Mouse (Mus musculus) midbrain, postnatal 0 days (tissue): ENCODE results near the gene Ext2. TPM values are rescaled to one million over a fixed set of nuclear protein-coding genes. Genes with fewer than 3 reads are reported as not detected.
A peak's percentile ranks its signal among the peaks of the same experiment; 100 is the strongest.

Experiments
- ATAC-seq: fragments of 200-750 bp; cut with Nextera tagmentation; 2 replicates; pipeline ENCODE4 v1.8.0; 2017; ENCODE audit warnings: moderate number of reproducible peaks, mild to moderate bottlenecking, moderate TSS enrichment, moderate library complexity; ENCODE audit not compliant: low FRiP score
- DNase-seq: peaks from one replicate; pipeline ENCODE4 v3.0.0-alpha.2; 2015; ENCODE audit warnings: low spot score
- H3K27ac ChIP-seq: fragments of 300-500 bp; sonication (generic); 2 replicates; pipeline ENCODE4 v1.5.1; 2014; ENCODE audit warnings: low read depth, mild to moderate bottlenecking, low read length, mixed read lengths
- H3K27me3 ChIP-seq: fragments of 300-500 bp; sonication (generic); 2 replicates; pipeline ENCODE4 v1.6.1; 2014; ENCODE audit warnings: low read length, control low read depth, mixed read lengths; ENCODE audit not compliant: insufficient read depth
- H3K36me3 ChIP-seq: fragments of 300-500 bp; sonication (generic); 2 replicates; pipeline ENCODE4 v1.6.1; 2014; ENCODE audit warnings: low read length, control low read depth, mixed read lengths; ENCODE audit not compliant: insufficient read depth
- H3K4me1 ChIP-seq: fragments of 300-500 bp; sonication (generic); 2 replicates; pipeline ENCODE4 v1.6.1; 2014; ENCODE audit warnings: mild to moderate bottlenecking, control low read depth, antibody characterized with exemption, low read length, mixed read lengths; ENCODE audit not compliant: insufficient read depth
- H3K4me2 ChIP-seq: fragments of 300-500 bp; sonication (generic); 2 replicates; pipeline ENCODE4 v1.6.1; 2014; ENCODE audit warnings: low read depth, mild to moderate bottlenecking, low read length, mixed read lengths; ENCODE audit not compliant: poor library complexity, severe bottlenecking
- H3K4me3 ChIP-seq: fragments of 300-500 bp; sonication (generic); 2 replicates; pipeline ENCODE4 v1.5.1; 2014; ENCODE audit warnings: low read depth, mild to moderate bottlenecking, low read length, moderate library complexity
- H3K9ac ChIP-seq: fragments of 300-500 bp; sonication (generic); replicated peaks from 2 replicates; pipeline ENCODE4 v1.6.1; 2014; ENCODE audit warnings: mild to moderate bottlenecking, low read length, moderate library complexity, mixed read lengths; ENCODE audit not compliant: poor library complexity, severe bottlenecking
- H3K9me3 ChIP-seq: fragments of 300-500 bp; sonication (generic); 2 replicates; pipeline ENCODE4 v1.6.1; 2016; ENCODE audit warnings: low read length, control low read depth
- CTCF ChIP-seq: IDR thresholded peaks from 2 replicates; pipeline ENCODE4 v1.5.1; 2016; ENCODE audit warnings: antibody characterized with exemption, mild to moderate bottlenecking
- WGBS: fragments of 180-500 bp; shearing (Covaris S2); extraction: QIAGEN DNeasy Blood & Tissue Kit; methylation state at CpG from one replicate; pipeline ENCODE4 v1.1.7; 2014; 5-methylcytosine and 5-hydroxymethylcytosine counted together
- polyA plus RNA-seq: library from polyadenylated mRNA; unstranded; fragments of >200 nt; fragmentation: Nextera tagmentation; extraction: Ambion mirVana; gene quantifications from 2 replicates; pipeline ENCODE4 v1.2.1, GENCODE M21; 2015
- total RNA-seq: library from RNA; depleted of rRNA; stranded (reverse); fragments of >200 nt; gene quantifications from 2 replicates; pipeline ENCODE4 v1.2.3, GENCODE M21; 2014

The Ext2 gene
- total and polyA plus RNA-seq, 2 experiments from 2014 or later: 42.7 to 74.1 TPM

DNA sequence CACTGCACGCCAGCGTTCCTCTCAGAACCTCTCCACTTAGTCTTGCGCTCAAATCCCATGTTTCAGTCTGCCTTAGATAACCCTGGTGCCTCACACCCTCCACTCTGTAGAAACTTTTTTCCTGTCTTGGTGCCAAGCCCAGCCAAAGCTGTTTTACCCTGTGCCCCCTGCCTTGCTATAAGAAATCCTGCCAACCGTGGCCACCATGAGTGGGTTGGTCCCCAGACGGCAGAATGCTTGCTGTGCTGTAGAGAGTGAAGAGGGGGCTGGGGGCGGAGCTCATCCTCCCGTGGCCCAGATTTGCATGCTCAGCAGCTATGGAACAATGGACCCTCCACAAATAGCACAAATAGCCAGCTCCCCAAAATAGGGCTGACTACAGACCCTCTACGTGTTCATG lies 138.7 kb downstream of the Ext2 start:
- Histone ChIP-seq H3K4me2 (no peak overlapping the region), H3K4me1 (no peaks in the 10 kb centered on the region; the same call in 1 of the 2 replicates), H3K9ac (no peak overlapping the region), H3K4me3 (no peak overlapping the region), H3K27ac (no peak overlapping the region), H3K9me3 (no peaks in the 10 kb centered on the region), H3K27me3 (no peaks in the 10 kb centered on the region), H3K36me3 (no peaks in the 10 kb centered on the region)
- no peak for DNase-seq
- TF ChIP-seq CTCF: no peak
- ATAC-seq: no peak
- WGBS: 47% methylated on average over 8 of the region's 8 CpGs

DNA sequence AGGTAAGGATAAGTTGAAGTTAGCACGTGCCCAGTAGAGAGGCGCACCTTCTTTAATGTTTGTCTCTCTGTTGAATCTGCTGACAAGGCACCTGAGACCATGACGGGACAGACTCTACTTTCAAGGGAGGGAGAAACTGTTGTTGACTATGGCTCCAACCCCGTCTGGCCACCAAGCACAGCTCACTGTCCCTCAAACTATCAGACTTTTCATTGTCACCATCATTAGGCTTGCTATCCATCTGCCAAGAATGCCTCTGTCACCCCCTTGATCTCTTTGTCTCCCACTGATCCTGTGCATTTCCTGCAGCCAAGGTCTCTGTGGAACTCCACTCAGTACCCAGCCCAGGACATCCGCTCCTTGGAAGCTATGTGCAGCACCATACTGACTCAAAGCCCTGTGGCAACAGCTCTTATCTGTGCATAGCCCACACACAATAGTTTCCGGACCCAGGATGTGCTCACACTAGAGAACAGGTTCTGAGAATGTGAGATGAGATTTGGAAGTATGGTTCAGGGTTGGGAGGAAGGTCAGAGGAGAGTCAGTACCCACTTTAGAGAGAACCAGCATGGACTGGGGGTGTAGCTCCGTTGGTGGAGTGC lies 139.7 kb downstream of the Ext2 start:
- Histone ChIP-seq H3K27me3 (no peaks in the 10 kb centered on the region), H3K4me2 (no peak overlapping the region), H3K9ac (no peak overlapping the region), H3K27ac (no peak overlapping the region), H3K4me1 (no peaks in the 10 kb centered on the region; the same call in 1 of the 2 replicates), H3K4me3 (no peak overlapping the region), H3K9me3 (no peaks in the 10 kb centered on the region), H3K36me3 (no peaks in the 10 kb centered on the region)
- 85% methylated on average over 7 of the region's 7 CpGs for whole genome bisulfite sequencing
- ATAC-seq: no peak
- no peak for DNase-seq
- TF ChIP-seq CTCF: no peak

DNA sequence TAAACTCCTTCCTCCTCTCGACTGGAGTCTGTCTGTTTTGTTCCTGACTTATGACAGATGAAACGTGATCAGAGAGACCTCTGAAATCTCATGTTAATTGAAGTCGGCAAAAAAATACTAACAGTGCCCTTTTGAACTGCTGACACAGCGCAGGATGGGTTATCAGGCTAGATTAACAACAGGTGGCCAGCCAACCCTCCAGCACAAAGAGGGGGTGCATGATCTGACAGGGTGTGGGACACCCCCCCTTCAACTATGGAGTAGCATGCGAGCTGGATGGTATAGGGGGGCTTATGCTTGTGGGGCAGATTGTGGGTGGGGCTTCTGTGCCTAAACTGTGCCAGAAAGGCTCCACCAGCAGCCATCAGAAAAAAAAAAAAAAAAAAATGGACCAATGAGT lies 141.0 kb downstream of the Ext2 start:
- no peaks in the 10 kb centered on the region; the same call in 1 of the 2 replicates for H3K4me1 ChIP-seq
- no peaks in the 10 kb centered on the region for H3K36me3 ChIP-seq
- no peak overlapping the region for H3K27ac ChIP-seq
- TF ChIP-seq CTCF: no peak
- H3K9me3 ChIP-seq: no peaks in the 10 kb centered on the region
- H3K9ac ChIP-seq: no peak overlapping the region
- H3K4me2 ChIP-seq: no peak overlapping the region
- H3K27me3 ChIP-seq: no peaks in the 10 kb centered on the region
- H3K4me3 ChIP-seq: no peak overlapping the region
- WGBS: 57% methylated on average over 5 of the region's 5 CpGs
- DNase-seq: no peak
- ATAC-seq: no peak

DNA sequence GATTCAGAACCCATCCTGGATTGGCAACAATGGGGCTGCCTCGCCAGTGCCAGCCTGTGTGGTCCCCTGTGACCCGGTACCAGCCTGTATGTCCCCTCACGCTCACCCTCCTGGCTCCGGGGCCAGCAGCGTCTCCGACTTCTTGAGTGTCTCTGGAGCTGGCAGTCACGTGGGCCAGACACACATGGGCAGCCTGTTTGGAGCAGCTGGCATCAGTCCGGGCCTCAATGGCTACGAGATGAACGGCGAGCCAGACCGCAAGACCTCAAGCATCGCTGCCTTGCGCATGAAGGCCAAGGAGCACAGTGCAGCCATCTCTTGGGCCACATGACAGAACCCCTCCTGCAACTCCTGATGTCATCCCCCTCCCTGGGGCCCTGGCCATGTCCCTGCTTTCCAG lies 145.1 kb downstream of the Ext2 start:
- no peak for TF ChIP-seq CTCF
- WGBS: 93% methylated on average over 14 of the region's 14 CpGs
- ATAC-seq (no peak), DNase-seq (no peak)
- no peaks in the 10 kb centered on the region for H3K36me3 ChIP-seq
- no peaks in the 10 kb centered on the region for H3K27me3 ChIP-seq
- H3K27ac ChIP-seq: no peak overlapping the region
- no peak overlapping the region for H3K9ac ChIP-seq
- no peak overlapping the region for H3K4me3 ChIP-seq
- no peaks in the 10 kb centered on the region for H3K9me3 ChIP-seq
- no peaks in the 10 kb centered on the region; the same call in 1 of the 2 replicates for H3K4me1 ChIP-seq
- no peak overlapping the region for H3K4me2 ChIP-seq

DNA sequence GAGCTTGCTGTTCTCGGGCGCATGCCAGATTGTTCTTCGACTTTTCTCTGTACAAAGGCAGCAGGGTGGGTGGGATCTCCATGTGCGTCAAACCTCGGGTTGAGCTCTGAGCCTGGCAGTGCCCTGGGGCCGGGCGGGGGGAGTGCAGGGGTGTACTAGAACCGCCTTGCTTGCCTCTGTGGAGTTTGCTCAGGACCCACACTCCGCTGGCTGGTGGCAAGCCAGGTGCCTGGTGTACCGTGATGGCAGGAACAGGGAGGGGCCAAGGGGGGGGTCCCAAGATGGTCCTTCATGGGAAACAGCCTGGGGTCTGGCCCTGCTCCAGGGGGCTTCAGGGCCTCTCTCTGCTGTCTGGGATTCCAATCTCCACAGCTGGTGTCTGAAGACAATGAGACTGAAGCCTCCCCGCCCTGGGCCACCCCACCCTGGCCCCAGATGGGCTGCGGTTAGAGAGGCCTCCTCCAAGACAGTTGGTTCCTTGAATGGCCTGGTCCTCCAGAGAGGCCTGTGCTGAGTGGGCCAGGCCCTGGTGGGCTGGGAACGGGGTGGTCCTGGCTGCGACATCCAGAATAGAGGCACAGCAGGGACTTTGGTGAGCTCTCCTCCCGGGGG lies 150.7 kb downstream of the Ext2 start:
- ATAC-seq: no peak
- H3K4me1 ChIP-seq: no peaks in the 10 kb centered on the region
- no peaks in the 10 kb centered on the region for H3K9me3 ChIP-seq
- no peaks in the 10 kb centered on the region for H3K36me3 ChIP-seq
- no peak overlapping the region for H3K4me3 ChIP-seq
- no peak overlapping the region for H3K9ac ChIP-seq
- TF ChIP-seq CTCF: no peak
- no peak overlapping the region for H3K4me2 ChIP-seq
- WGBS: 52% methylated on average over 15 of the region's 15 CpGs
- no peaks in the 10 kb centered on the region for H3K27me3 ChIP-seq
- H3K27ac ChIP-seq: no peak overlapping the region
- no peak for DNase-seq

DNA sequence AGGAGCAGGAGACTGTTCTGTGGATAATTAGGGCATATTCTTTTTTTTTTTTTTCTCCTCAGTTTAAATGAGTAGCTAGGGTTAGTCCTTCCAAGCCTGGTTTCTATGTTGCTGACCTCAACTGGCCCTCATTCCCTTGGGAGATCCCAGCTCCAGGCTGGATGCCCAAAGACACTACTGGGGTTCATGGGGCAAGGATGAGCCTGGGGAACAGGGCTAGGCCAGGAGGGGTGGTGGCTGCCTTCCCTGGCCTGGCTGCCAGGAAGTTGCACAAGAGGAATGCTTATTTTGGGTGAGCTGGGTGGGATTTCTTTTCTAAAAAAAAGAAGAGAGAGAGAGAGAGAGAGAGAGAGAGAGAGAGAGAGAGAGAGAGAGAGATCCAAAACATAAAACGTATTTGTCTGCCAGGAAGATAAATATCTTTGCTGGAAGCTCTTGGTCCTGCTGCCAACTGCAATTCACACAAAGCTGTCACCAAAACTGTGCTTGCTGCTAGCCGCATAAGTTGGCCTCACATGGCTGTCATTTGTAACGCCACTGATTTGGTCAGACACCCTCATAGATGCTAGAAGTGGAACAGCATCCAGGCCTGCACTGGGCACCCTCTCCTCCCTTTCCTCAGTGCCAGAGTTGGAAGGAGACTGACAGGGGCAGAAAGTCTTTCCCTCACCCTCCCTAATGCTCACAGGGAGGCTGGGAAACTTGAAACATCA lies 156.1 kb downstream of the Ext2 start:
- H3K4me2 ChIP-seq: no peak overlapping the region
- H3K4me1 ChIP-seq: no peaks in the 10 kb centered on the region
- H3K9me3 ChIP-seq: no peaks in the 10 kb centered on the region
- H3K9ac ChIP-seq: no peak overlapping the region
- no peaks in the 10 kb centered on the region for H3K27me3 ChIP-seq
- 56% methylated on average over 3 of the region's 3 CpGs for WGBS
- H3K27ac ChIP-seq: no peak overlapping the region
- DNase-seq (peak; percentile 37), ATAC-seq (no peak)
- no peak overlapping the region for H3K4me3 ChIP-seq
- no peaks in the 10 kb centered on the region for H3K36me3 ChIP-seq
- no peak for TF ChIP-seq CTCF
